Mouse (Mus musculus) brain, embryonic 14.5 days (tissue): Measurements from ENCODE around the gene Sh3bp1.

Source experiments
- CTCF ChIP-seq: fragments of 200-500 bp; IDR thresholded peaks from 2 replicates; pipeline ENCODE4 v1.5.1; 2012; ENCODE audit warnings: inconsistent platforms, mild to moderate bottlenecking, moderate library complexity, borderline replicate concordance; ENCODE audit not compliant: insufficient read depth, insufficient read length; ENCODE audit errors: extremely low read depth
- POLR2A ChIP-seq: fragments of 200-500 bp; IDR thresholded peaks from 2 replicates; pipeline ENCODE4 v1.6.1; 2012; ENCODE audit warnings: mild to moderate bottlenecking, inconsistent platforms, borderline replicate concordance; ENCODE audit not compliant: poor library complexity, insufficient read depth, insufficient read length, severe bottlenecking; ENCODE audit errors: extremely low read depth

DNA sequence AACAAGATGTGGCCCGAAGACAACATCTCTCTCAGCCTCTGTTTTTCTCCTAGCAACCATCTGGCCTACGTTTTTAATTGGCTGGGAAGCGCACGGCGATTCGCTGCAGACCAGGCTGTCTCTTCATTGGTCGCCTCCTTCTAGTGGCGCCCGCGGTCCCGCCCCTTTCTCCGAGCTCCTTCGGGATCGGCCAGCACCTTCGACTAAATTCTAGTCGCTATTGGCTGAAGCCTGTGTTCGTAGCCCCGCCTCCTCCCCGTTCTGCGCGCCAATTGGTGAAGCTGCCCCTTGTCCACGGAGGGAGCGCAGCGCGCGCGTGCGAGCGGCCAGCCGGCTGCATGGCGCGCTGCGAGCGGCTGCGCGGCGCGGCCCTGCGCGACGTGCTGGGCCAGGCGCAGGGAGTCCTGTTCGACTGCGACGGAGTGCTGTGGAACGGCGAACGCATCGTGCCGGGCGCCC, 14.1 kb downstream of the Sh3bp1 start, which contains the start of gene Pdxp:
- TF ChIP-seq CTCF (no peak), POLR2A (peak; percentile 95)
